Mouse (Mus musculus): ENCODE results near the gene Kcmf1. TPM values are rescaled to one million over a fixed set of nuclear protein-coding genes. Genes with fewer than 3 reads are reported as not detected.

Gene Kcmf1
- polyA plus RNA-seq, 1 experiment = 254 TPM

DNA sequence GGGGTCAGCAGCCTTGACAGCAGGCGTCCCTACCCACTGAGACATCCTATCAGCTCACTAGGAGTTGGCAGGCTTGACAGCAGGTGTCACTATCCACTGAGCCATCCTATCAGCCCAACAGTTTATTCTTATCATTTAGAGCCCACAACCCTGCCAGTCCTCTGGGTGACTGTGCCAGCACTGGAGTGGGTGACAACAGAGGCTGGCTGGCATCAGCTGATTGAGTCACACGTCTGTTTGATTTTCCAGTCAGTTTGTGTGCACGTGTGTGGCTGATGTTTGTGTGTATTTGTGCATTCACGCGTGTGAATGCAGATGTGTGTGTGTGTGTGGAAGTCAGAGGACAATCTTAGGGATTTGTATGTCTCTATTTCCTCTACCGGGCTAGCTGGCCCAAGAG lies 97.7 kb downstream of the Kcmf1 start:
- WGBS = 83% methylated on average over 6 of the region's 6 CpGs
- H3K27ac ChIP-seq (ENCODE audit: insufficient read depth, low read depth, low read length) = no peak overlapping the region
- TF ChIP-seq POLR2A (IDR thresholded peaks at IDR 0.05; ENCODE audit: low read depth, low read length) (no peak), CTCF (IDR thresholded peaks at IDR 0.05; ENCODE audit: extremely low read depth, insufficient read length, insufficient replicate concordance, low read depth, low read length) (no peak)
- H3K36me3 ChIP-seq (ENCODE audit: control insufficient read depth, insufficient read depth, low read length) = no peaks in the 10 kb centered on the region
- no peak overlapping the region for H3K4me3 ChIP-seq (ENCODE audit: low read depth, low read length)
- H3K27me3 ChIP-seq (ENCODE audit: control insufficient read depth, insufficient read depth, low read length) = no peaks in the 10 kb centered on the region
- no peaks in the 10 kb centered on the region for H3K4me1 ChIP-seq (ENCODE audit: control insufficient read depth, insufficient read depth, insufficient read length, low read length)

DNA sequence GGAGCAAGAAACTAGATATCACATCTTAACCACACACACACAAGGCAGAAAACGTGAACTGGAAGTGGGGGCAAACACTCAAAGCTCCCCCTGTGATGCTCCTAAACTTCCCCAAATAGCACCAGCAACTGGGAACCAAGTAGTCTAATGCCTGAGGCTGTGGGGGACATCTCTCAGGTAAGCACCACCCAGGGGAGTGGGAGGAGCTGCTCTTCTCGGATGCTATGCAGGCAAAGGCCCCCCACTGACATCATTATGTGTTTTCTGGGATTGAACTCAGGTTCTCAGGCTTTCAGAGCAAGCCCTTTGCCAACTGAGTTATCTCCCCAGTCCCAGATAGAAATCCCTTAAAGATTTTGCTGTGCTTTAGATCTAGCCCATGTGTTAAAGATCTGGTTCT lies 99.1 kb downstream of the Kcmf1 start:
- H3K4me1 ChIP-seq (ENCODE audit: control insufficient read depth, insufficient read depth, insufficient read length, low read length) = no peaks in the 10 kb centered on the region
- no peaks in the 10 kb centered on the region for H3K36me3 ChIP-seq (ENCODE audit: control insufficient read depth, insufficient read depth, low read length)
- TF ChIP-seq POLR2A (IDR thresholded peaks at IDR 0.05; ENCODE audit: low read depth, low read length) (no peak), CTCF (IDR thresholded peaks at IDR 0.05; ENCODE audit: extremely low read depth, insufficient read length, insufficient replicate concordance, low read depth, low read length) (no peak)
- no peak overlapping the region for H3K27ac ChIP-seq (ENCODE audit: insufficient read depth, low read depth, low read length)
- 60% methylated on average over 2 of the region's 2 CpGs for WGBS
- no peak overlapping the region for H3K4me3 ChIP-seq (ENCODE audit: low read depth, low read length)
- no peaks in the 10 kb centered on the region for H3K27me3 ChIP-seq (ENCODE audit: control insufficient read depth, insufficient read depth, low read length)

DNA sequence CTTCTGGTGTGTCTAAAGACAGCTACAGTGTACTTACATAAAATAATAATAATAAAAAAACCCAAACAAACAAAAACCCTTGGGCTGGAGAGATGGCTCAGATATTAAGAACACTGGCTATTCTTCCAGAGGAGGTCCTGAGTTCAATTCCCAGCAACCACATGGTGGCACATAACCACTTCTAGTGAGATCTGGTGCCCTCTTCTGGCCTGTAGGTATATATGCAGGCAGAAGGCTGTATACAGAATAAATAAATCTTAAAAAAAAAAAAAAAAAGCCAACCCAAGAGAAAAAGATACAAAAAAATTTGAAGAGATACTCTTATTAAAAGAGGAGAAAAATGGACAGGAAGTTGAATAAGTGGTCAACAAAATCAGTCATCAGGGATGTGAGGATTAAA lies 102.0 kb downstream of the Kcmf1 start:
- Histone ChIP-seq H3K4me1 (ENCODE audit: control insufficient read depth, insufficient read depth, insufficient read length, low read length) (no peaks in the 10 kb centered on the region), H3K36me3 (ENCODE audit: control insufficient read depth, insufficient read depth, low read length) (no peaks in the 10 kb centered on the region), H3K4me3 (ENCODE audit: low read depth, low read length) (no peak overlapping the region), H3K27me3 (ENCODE audit: control insufficient read depth, insufficient read depth, low read length) (no peaks in the 10 kb centered on the region), H3K27ac (ENCODE audit: insufficient read depth, low read depth, low read length) (no peak overlapping the region)
- no peak for TF ChIP-seq CTCF (IDR thresholded peaks at IDR 0.05; ENCODE audit: extremely low read depth, insufficient read length, insufficient replicate concordance, low read depth, low read length)
- no peak for TF ChIP-seq POLR2A (IDR thresholded peaks at IDR 0.05; ENCODE audit: low read depth, low read length)

DNA sequence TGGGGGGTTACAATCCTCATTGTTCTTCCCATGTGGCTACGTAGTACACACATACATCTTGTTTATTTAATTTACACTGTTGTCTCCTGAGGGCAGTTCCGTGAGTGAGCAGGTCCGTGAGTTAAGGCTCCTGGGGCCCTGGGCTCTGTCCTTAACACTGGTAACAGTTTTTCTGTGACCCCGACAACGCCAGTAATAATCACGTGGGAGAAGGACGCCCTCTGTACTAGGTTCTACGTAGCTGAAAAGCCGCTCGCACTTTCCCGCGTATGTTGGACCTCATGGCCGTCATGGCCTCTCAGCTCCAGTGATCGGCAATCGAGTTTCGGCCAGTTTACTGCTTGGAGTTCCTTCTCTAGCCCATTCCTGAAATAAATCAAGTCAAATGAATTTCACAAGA lies 104.3 kb downstream of the Kcmf1 start:
- H3K36me3 ChIP-seq (ENCODE audit: control insufficient read depth, insufficient read depth, low read length) = no peaks in the 10 kb centered on the region
- H3K4me3 ChIP-seq (ENCODE audit: low read depth, low read length) = no peak overlapping the region
- no peak overlapping the region for H3K27ac ChIP-seq (ENCODE audit: insufficient read depth, low read depth, low read length)
- TF ChIP-seq CTCF (IDR thresholded peaks at IDR 0.05; ENCODE audit: extremely low read depth, insufficient read length, insufficient replicate concordance, low read depth, low read length) = no peak
- no peak for TF ChIP-seq POLR2A (IDR thresholded peaks at IDR 0.05; ENCODE audit: low read depth, low read length)
- no peaks in the 10 kb centered on the region for H3K4me1 ChIP-seq (ENCODE audit: control insufficient read depth, insufficient read depth, insufficient read length, low read length)
- no peaks in the 10 kb centered on the region for H3K27me3 ChIP-seq (ENCODE audit: control insufficient read depth, insufficient read depth, low read length)
- 78% methylated on average over 16 of the region's 16 CpGs for WGBS

DNA sequence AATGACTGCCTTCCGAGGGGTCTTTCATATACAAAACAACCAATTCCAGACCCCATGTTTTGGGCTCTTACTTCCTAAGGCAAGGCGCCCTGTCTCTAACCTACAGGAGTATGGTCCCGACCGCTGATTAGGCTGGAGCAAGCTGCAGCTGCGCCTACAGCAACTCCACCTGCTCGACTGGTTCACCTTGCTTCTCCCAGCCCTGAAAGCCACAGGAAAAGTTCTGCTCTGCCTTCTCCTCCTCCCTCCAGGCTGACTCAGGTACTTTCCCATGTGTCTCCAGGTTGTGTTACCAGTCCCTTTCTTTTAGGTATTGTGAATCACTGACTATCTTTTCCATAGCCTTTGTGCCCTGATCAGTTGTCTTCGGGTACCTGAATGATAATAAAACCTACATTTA lies 104.9 kb downstream of the Kcmf1 start:
- 35% methylated on average over 7 of the region's 7 CpGs for WGBS
- no peak overlapping the region for H3K27ac ChIP-seq (ENCODE audit: insufficient read depth, low read depth, low read length)
- no peaks in the 10 kb centered on the region for H3K4me1 ChIP-seq (ENCODE audit: control insufficient read depth, insufficient read depth, insufficient read length, low read length)
- H3K36me3 ChIP-seq (ENCODE audit: control insufficient read depth, insufficient read depth, low read length) = no peaks in the 10 kb centered on the region
- no peak overlapping the region for H3K4me3 ChIP-seq (ENCODE audit: low read depth, low read length)
- no peaks in the 10 kb centered on the region for H3K27me3 ChIP-seq (ENCODE audit: control insufficient read depth, insufficient read depth, low read length)
- TF ChIP-seq CTCF (IDR thresholded peaks at IDR 0.05; ENCODE audit: extremely low read depth, insufficient read length, insufficient replicate concordance, low read depth, low read length) = no peak
- no peak for TF ChIP-seq POLR2A (IDR thresholded peaks at IDR 0.05; ENCODE audit: low read depth, low read length)

DNA sequence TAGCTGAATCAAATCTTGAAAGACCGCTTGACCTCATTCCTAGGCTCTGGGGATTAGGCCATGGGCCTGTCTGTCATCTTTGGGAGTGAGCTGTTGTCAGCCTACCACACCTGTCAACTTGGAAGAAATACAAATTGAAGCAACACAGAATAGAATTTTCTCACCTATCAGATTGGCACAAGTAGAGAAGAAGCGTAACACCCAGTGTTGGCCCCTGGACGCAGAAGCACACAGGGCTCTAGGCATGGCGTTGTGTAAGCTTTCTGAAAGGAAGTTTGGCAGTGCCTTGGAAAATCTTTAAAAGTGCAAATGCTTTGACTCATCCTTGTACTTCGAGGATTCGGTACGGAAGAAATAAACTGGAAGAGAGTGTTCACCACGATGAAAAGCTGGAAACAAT lies 107.1 kb downstream of the Kcmf1 start:
- H3K36me3 ChIP-seq (ENCODE audit: control insufficient read depth, insufficient read depth, low read length) = no peaks in the 10 kb centered on the region
- no peak for TF ChIP-seq CTCF (IDR thresholded peaks at IDR 0.05; ENCODE audit: extremely low read depth, insufficient read length, insufficient replicate concordance, low read depth, low read length)
- TF ChIP-seq POLR2A (IDR thresholded peaks at IDR 0.05; ENCODE audit: low read depth, low read length) = no peak
- peaks cover 7% of the 10 kb centered on the region; the same call in 1 of the 2 replicates for H3K4me1 ChIP-seq (ENCODE audit: control insufficient read depth, insufficient read depth, insufficient read length, low read length)
- peaks cover 18% of the 10 kb centered on the region for H3K27me3 ChIP-seq (ENCODE audit: control insufficient read depth, insufficient read depth, low read length)
- no peak overlapping the region for H3K4me3 ChIP-seq (ENCODE audit: low read depth, low read length)
- WGBS = 91% methylated on average over 8 of the region's 8 CpGs
- no peak overlapping the region for H3K27ac ChIP-seq (ENCODE audit: insufficient read depth, low read depth, low read length)

Other genes starting within 250 kb of the Kcmf1 start
- gene Tcf7l1, start 110.7 kb downstream of the Kcmf1 start, polyA plus RNA-seq (2012; rRNA removed) = 4.7 and 5.8 TPM in 2 replicates
- 16.5 and 30.4 TPM in 2 replicates for gene Tmsb10, start 58.8 kb upstream of the Kcmf1 start, polyA plus RNA-seq (2012; rRNA removed)